Mouse (Mus musculus) testis, adult 2 months (tissue): ENCODE measurements at regions not wholly inside any gene's neighbourhood (a gene's known extent, or its start where the extent isn't known, plus 50 kb on each side); places are given as distances from the start of the nearest gene placed in this dataset.

Source experiments
- CTCF ChIP-seq: fragments of 200-500 bp; IDR thresholded peaks from 2 replicates; pipeline ENCODE4 v1.5.1; 2012; ENCODE audit warnings: low read depth, mild to moderate bottlenecking, inconsistent platforms, low read length, moderate library complexity; ENCODE audit not compliant: control insufficient read depth, insufficient read depth, insufficient replicate concordance
- POLR2A ChIP-seq: fragments of 200-500 bp; IDR thresholded peaks from 2 replicates; pipeline ENCODE4 v1.6.1; 2012; ENCODE audit warnings: low read depth, mild to moderate bottlenecking, inconsistent platforms, low read length, moderate library complexity; ENCODE audit not compliant: control insufficient read depth

- TF ChIP-seq POLR2A = no peak
- TF ChIP-seq CTCF = no peak
Observed at GRCm38 (mm10) chr13:58733615-58734014, 72.8 kb upstream of the Ntrk2 start.
